Mouse (Mus musculus): ENCODE data around the gene Olfr1312. TPM values are rescaled to one million over a fixed set of nuclear protein-coding genes. Genes with fewer than 3 reads are reported as not detected.

Gene Olfr1312
- not detected in 2 replicates for total RNA-seq (2012; rRNA removed)
- polyA plus RNA-seq (2012; ENCODE audit: insufficient read depth in 1 of 2, insufficient read length in 2 of 2, low read depth in 1 of 2, low replicate concordance in 2 of 2, missing spikeins in 1 of 2) = not detected

- H3K9me3 ChIP-seq (replicated peaks; ENCODE audit: insufficient read depth, low read length) = no peaks in the 10 kb centered on the region
- H3K27ac ChIP-seq (ENCODE audit: control insufficient read depth, low read depth, low read length) = no peak within 1 kb of the TSS
- H3K79me2 ChIP-seq (ENCODE audit: control insufficient read depth, insufficient read depth, low read length, poor library complexity) = no peaks in the 10 kb centered on the region
- H3K9ac ChIP-seq (ENCODE audit: control insufficient read depth, low read depth, low read length, poor library complexity, severe bottlenecking) = no peak within 1 kb of the TSS
- H3K4me3 ChIP-seq (ENCODE audit: control insufficient read depth in 1 of 2, insufficient read depth in 1 of 2, low read depth in 2 of 2, low read length in 2 of 2) = no peak within 1 kb of the TSS
- no peak for TF ChIP-seq ZKSCAN1 (IDR thresholded peaks at IDR 0.05; ENCODE audit: low read depth, low read length)
- TF ChIP-seq E2F4 (IDR thresholded peaks at IDR 0.05; ENCODE audit: borderline replicate concordance, low read depth, low read length) = no peak
- H3K4me1 ChIP-seq (ENCODE audit: control insufficient read depth in 1 of 2, insufficient read depth in 2 of 2, low read length in 2 of 2) = no peaks in the 10 kb centered on the region
- DNase-seq (ENCODE audit: low read depth, low spot score) = no peak
- no peaks in the 10 kb centered on the region for H3K36me3 ChIP-seq (ENCODE audit: control insufficient read depth in 1 of 2, insufficient read depth in 2 of 2, low read length in 2 of 2)
- H3K27me3 ChIP-seq (ENCODE audit: control insufficient read depth in 1 of 2, insufficient read depth in 2 of 2, low read length in 2 of 2) = no peaks in the 10 kb centered on the region
Observed at GRCm38 (mm10) chr2:112050138-112050537, at the start of gene Olfr1312. Olfr1312 (minus strand) TSS chr2:112050238.

- no peak within 1 kb of the TSS for H3K4me3 ChIP-seq (ENCODE audit: control insufficient read depth in 1 of 2, insufficient read depth in 1 of 2, low read depth in 2 of 2, low read length in 2 of 2)
- H3K27me3 ChIP-seq (ENCODE audit: control insufficient read depth in 1 of 2, insufficient read depth in 2 of 2, low read length in 2 of 2) = no peaks in the 10 kb centered on the region
- no peaks in the 10 kb centered on the region for H3K4me1 ChIP-seq (ENCODE audit: control insufficient read depth in 1 of 2, insufficient read depth in 2 of 2, low read length in 2 of 2)
- H3K9me3 ChIP-seq (replicated peaks; ENCODE audit: insufficient read depth, low read length) = no peaks in the 10 kb centered on the region
- no peak within 1 kb of the TSS for H3K27ac ChIP-seq (ENCODE audit: control insufficient read depth, low read depth, low read length)
- no peaks in the 10 kb centered on the region for H3K79me2 ChIP-seq (ENCODE audit: control insufficient read depth, insufficient read depth, low read length, poor library complexity)
- TF ChIP-seq E2F4 (IDR thresholded peaks at IDR 0.05; ENCODE audit: borderline replicate concordance, low read depth, low read length) = no peak
- no peak for TF ChIP-seq SIN3A (IDR thresholded peaks at IDR 0.05; ENCODE audit: low read length)
- no peak for TF ChIP-seq ELF1 (IDR thresholded peaks at IDR 0.05; ENCODE audit: low read depth, low read length)
- TF ChIP-seq MYC (IDR thresholded peaks at IDR 0.05; ENCODE audit: low read depth, low read length) = no peak
- no peak for TF ChIP-seq ZMIZ1 (IDR thresholded peaks at IDR 0.05; ENCODE audit: low read depth, low read length)
- no peak for TF ChIP-seq MXI1 (IDR thresholded peaks at IDR 0.05; ENCODE audit: low read depth, low read length)
- TF ChIP-seq JUND (IDR thresholded peaks at IDR 0.05; ENCODE audit: low read depth, low read length) = no peak
- no peak for TF ChIP-seq MAZ (IDR thresholded peaks at IDR 0.05; ENCODE audit: low read depth, low read length)
- TF ChIP-seq ZC3H11A (IDR thresholded peaks at IDR 0.05; ENCODE audit: low read depth, low read length) = no peak
- no peak for TF ChIP-seq POLR2AphosphoS5 (IDR thresholded peaks at IDR 0.05; ENCODE audit: borderline replicate concordance, low read depth, low read length)
- TF ChIP-seq CHD1 (IDR thresholded peaks at IDR 0.05; ENCODE audit: low read depth, low read length) = no peak
- TF ChIP-seq KAT2A (conservative IDR thresholded peaks at IDR 0.05; ENCODE audit: low read depth, low read length) = no peak
- no peak for TF ChIP-seq HCFC1 (IDR thresholded peaks at IDR 0.05; ENCODE audit: low read depth, low read length)
- TF ChIP-seq BHLHE40 (IDR thresholded peaks at IDR 0.05; ENCODE audit: borderline replicate concordance, low read depth, low read length) = no peak
- no peak for TF ChIP-seq POLR2A (IDR thresholded peaks at IDR 0.05; ENCODE audit: control insufficient read depth in 1 of 2, insufficient read depth in 1 of 2, low read depth in 1 of 2, low read length in 2 of 2, poor library complexity in 1 of 2)
- no peak for TF ChIP-seq TBP (IDR thresholded peaks at IDR 0.05; ENCODE audit: low read depth, low read length)
- TF ChIP-seq RCOR1 (IDR thresholded peaks at IDR 0.05; ENCODE audit: low read depth, low read length) = no peak
- TF ChIP-seq ZNF384 (IDR thresholded peaks at IDR 0.05; ENCODE audit: low read depth, low read length) = no peak
- no peak for DNase-seq (ENCODE audit: low read depth, low spot score)
- no peaks in the 10 kb centered on the region for H3K36me3 ChIP-seq (ENCODE audit: control insufficient read depth in 1 of 2, insufficient read depth in 2 of 2, low read length in 2 of 2)
- no peak within 1 kb of the TSS for H3K9ac ChIP-seq (ENCODE audit: control insufficient read depth, low read depth, low read length, poor library complexity, severe bottlenecking)
Observed at GRCm38 (mm10) chr2:112096681-112097080, 46.6 kb upstream of the Olfr1312 start, which contains the start of gene Olfr1314. Olfr1314 (minus strand) TSS chr2:112096781.

Data from MEL (cell line).